Mouse (Mus musculus) liver, embryonic 14.5 days (tissue): ENCODE results near the gene Ascl2. TPM values are rescaled to one million over a fixed set of nuclear protein-coding genes. Genes with fewer than 3 reads are reported as not detected.

Source experiments
- ATAC-seq: fragments of 200-750 bp; cut with Nextera tagmentation; 2 replicates; pipeline ENCODE4 v1.8.0; 2017; ENCODE audit warnings: moderate number of reproducible peaks, mild to moderate bottlenecking, moderate library complexity; ENCODE audit not compliant: insufficient read depth
- DNase-seq, 3 experiments: peaks; one replicate each; pipeline ENCODE4 v3.0.0-alpha.2; 2012 to 2013; ENCODE audit warnings: low read depth in 3 of 3, low spot score in 3 of 3
- H3K27ac ChIP-seq: fragments of 300-500 bp; sonication (generic); 2 replicates; pipeline ENCODE4 v1.5.1; 2014; ENCODE audit warnings: moderate library complexity, mild to moderate bottlenecking, control low read depth, inconsistent platforms
- H3K27me3 ChIP-seq: fragments of 300-500 bp; sonication (generic); 2 replicates; pipeline ENCODE4 v1.6.1; 2014; ENCODE audit warnings: mild to moderate bottlenecking, low read length, moderate library complexity; ENCODE audit not compliant: control insufficient read depth, insufficient read depth
- H3K36me3 ChIP-seq: fragments of 300-500 bp; sonication (generic); replicated peaks from 2 replicates; pipeline ENCODE4 v1.6.1; 2014; ENCODE audit warnings: low read depth; ENCODE audit not compliant: control insufficient read depth, insufficient read depth
- H3K4me1 ChIP-seq, 2 experiments: fragments of 200-500 bp in 1 of 2; fragments of 300-500 bp in 1 of 2; sonication (generic) in 1 of 2; replicated peaks; 2 replicates each; pipeline ENCODE4 v1.6.1; 2012 to 2014; ENCODE audit warnings: antibody characterized with exemption in 1 of 2, inconsistent platforms in 1 of 2, low read length in 1 of 2; ENCODE audit not compliant: control insufficient read depth in 2 of 2, insufficient read depth in 2 of 2
- H3K4me2 ChIP-seq: fragments of 300-500 bp; sonication (generic); 2 replicates; pipeline ENCODE4 v1.6.1; 2014; ENCODE audit warnings: low read depth, mild to moderate bottlenecking, control low read depth, moderate library complexity
- H3K4me3 ChIP-seq, 2 experiments: fragments of 200-500 bp in 1 of 2; fragments of 300-500 bp in 1 of 2; sonication (generic) in 1 of 2; 2 replicates each; pipeline ENCODE4 v1.5.1; 2012 to 2014; ENCODE audit warnings: low read depth in 2 of 2, low read length in 2 of 2, mild to moderate bottlenecking in 2 of 2, control low read depth in 1 of 2, inconsistent platforms in 1 of 2, moderate library complexity in 1 of 2; ENCODE audit not compliant: insufficient read depth in 1 of 2
- H3K9ac ChIP-seq: fragments of 300-500 bp; sonication (generic); replicated peaks from 2 replicates; pipeline ENCODE4 v1.6.1; 2014; ENCODE audit warnings: mild to moderate bottlenecking, control low read depth, moderate library complexity
- H3K9me3 ChIP-seq: fragments of 300-500 bp; sonication (generic); 2 replicates; pipeline ENCODE4 v1.6.1; 2016; ENCODE audit warnings: low read length, mixed read lengths; ENCODE audit not compliant: control insufficient read depth
- CTCF ChIP-seq: IDR thresholded peaks from 2 replicates; pipeline ENCODE4 v1.5.1; 2016; ENCODE audit warnings: antibody characterized with exemption, low read depth, control low read depth
- EP300 ChIP-seq: IDR thresholded peaks from 2 replicates; pipeline ENCODE4 v1.6.1; 2016; ENCODE audit warnings: antibody characterized with exemption, low read depth
- WGBS: fragments of 180-500 bp; shearing (Covaris S2); extraction: QIAGEN DNeasy Blood & Tissue Kit; methylation state at CpG from one replicate; pipeline ENCODE4 v1.1.7; 2014; ENCODE audit not compliant: insufficient replicate concordance; 5-methylcytosine and 5-hydroxymethylcytosine counted together
- polyA plus RNA-seq, 2 experiments: library from polyadenylated mRNA; depleted of rRNA in 1 of 2; stranded (reverse) in 1 of 2; unstranded in 1 of 2; fragments of >200 nt; fragmentation: Nextera tagmentation in 1 of 2; extraction: Ambion mirVana in 1 of 2; gene quantifications; 2 replicates each; pipeline versions ENCODE4 v1.2.1 to v1.2.3; 2012 to 2014

The Ascl2 gene
- polyA plus RNA-seq, 2 experiments, result 0.30 to 0.36 TPM

DNA sequence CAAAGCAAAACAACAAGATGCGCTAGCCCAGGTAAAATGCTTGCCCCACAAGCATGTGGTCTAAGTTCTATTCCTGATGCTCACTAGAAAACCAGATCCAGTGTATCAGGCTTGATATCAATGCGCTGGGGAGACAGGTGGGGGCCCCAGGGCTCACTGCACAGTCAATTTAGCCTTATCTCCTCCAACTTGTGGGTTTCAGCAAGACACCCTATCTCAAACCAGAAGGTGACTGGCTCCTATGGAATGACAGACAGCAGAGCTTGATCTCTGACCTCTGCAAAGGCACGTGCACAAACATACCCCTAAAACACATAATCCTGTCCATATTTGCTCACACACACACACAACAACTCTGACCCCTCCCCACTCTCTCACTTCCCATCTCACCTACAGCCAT lies 18.7 kb upstream of the Ascl2 start:
- Histone ChIP-seq H3K9me3 (no peaks in the 10 kb centered on the region), H3K4me2 (peak overlapping the region; percentile 52), H3K36me3 (no peaks in the 10 kb centered on the region), H3K27ac (no peak overlapping the region), H3K9ac (no peak overlapping the region; the same call in 1 of the 2 replicates), H3K4me1 (peaks cover 11 to 20% of the 10 kb centered on the region in 2 experiments), H3K27me3 (no peaks in the 10 kb centered on the region; the same call in 1 of the 2 replicates), H3K4me3 (no peak overlapping the region)
- ATAC-seq (peak; percentile 88), DNase-seq (peak; percentile 44 to 55 (median 50))
- TF ChIP-seq EP300, result peak; percentile 71
- TF ChIP-seq CTCF, result no peak
- WGBS, result 31% methylated on average over 3 of the region's 3 CpGs

DNA sequence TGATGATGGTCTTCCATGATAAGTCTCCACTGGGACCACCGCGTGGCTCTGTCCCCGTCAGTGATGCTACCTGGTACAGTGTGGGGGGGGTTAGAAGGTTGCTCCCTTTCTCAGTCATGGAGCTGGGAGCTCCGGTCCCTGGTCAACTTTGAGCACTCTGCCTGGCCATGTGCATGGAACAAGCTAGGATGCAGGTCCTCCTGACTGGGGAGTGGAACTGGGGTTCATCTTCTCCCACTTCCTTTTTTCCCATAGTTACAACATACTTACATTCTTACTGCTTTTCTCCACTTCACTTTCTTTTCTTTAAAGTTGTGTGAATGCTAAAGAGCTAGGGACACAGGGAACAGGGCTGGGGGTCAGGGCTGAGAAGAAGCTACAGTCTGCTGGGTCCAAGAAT lies 16.1 kb upstream of the Ascl2 start:
- no peak overlapping the region for H3K4me2 ChIP-seq
- H3K27ac ChIP-seq, result no peak overlapping the region
- no peak overlapping the region for H3K4me3 ChIP-seq
- no peaks in the 10 kb centered on the region; the same call in 1 of the 2 replicates for H3K27me3 ChIP-seq
- WGBS, result 79% methylated on average over 4 of the region's 4 CpGs
- no peaks in the 10 kb centered on the region for H3K36me3 ChIP-seq
- ATAC-seq (no peak), DNase-seq (no peak)
- no peak for TF ChIP-seq EP300
- no peak for TF ChIP-seq CTCF
- H3K9ac ChIP-seq, result no peak overlapping the region
- H3K9me3 ChIP-seq, result no peaks in the 10 kb centered on the region
- peaks cover 11 to 20% of the 10 kb centered on the region in 2 experiments for H3K4me1 ChIP-seq

DNA sequence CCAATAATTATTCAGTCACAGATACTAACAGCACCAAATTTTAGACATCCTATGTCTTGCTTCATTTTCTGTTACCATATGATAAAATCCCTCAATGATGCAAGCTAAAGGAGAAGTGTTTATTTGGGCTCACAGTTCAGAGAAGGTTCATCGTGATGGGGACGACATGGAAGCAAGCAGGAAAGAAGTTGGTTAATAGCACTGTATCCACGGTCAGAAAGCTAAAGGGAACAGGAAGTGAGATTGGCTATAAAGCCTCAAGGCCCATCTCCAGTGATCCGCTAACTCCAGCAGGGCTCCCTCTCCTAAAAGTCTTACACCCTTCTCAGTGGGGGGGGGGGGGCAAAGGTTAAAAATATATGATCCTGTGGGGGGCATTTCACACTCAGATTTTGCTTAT lies 12.8 kb upstream of the Ascl2 start:
- DNase-seq, result no peak
- TF ChIP-seq EP300 (no peak), CTCF (no peak)
- 34% methylated on average over 4 of the region's 4 CpGs for WGBS

DNA sequence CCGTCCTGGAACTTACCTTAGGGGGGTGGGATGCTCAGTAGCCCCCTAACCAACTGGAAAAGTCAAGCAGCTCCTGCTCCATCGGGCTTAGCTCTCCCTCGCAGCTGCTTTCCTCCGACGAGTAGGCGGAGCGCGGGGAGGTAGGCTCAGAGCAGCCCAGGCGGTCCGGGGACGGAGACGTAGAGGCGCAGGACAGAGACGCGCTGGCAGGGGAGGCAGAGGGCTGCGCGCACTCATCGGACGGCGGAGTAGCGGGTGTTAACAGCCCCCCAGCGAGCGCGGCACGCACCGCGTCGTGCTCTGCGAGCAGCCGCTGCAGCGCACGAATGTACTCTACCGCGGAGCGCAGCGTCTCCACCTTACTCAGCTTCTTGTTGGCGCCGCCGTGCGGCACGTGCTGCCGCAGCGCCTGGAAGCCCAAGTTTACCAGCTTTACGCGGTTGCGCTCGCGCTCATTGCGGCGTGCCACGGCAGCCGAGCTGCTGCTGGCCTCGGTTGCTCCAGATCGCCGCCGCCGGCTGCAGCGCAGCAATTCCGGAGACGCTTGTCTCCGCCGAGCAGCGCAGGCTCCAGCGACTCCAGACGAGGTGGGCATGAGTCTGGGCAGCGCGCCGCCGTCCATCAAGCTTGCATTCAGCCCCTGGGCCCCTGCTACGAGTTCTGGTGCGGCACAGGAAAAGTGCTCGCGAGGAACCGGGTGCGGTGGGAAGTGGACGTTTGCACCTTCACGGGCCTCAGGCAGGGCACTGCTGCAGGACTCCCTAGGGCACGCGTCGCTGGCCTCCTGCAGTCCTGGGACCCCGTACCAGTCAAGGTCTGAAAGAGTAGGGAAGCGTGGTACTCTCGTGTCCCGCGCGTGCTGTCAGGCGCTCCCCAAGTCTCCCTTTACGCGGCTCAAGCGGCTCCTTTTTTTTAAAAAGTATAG lies 918 bp downstream of the Ascl2 start:
- H3K9ac ChIP-seq, result no peak overlapping the region
- under 1% methylated on average over 90 of the region's 90 CpGs for WGBS
- H3K36me3 ChIP-seq, result no peaks in the 10 kb centered on the region
- H3K4me2 ChIP-seq, result peak overlapping the region; percentile 58
- H3K27me3 ChIP-seq, result peaks cover 63% of the 10 kb centered on the region
- no peaks in the 10 kb centered on the region for H3K4me1 ChIP-seq
- H3K9me3 ChIP-seq, result no peaks in the 10 kb centered on the region
- peak overlapping the region; percentile 20 to 42 for H3K4me3 ChIP-seq
- DNase-seq (peak in 1 of 3 experiments; percentile 11), ATAC-seq (peak; percentile 30; the same call in 1 of the 2 replicates)
- no peak for TF ChIP-seq CTCF
- TF ChIP-seq EP300, result no peak
- no peak overlapping the region for H3K27ac ChIP-seq

More for the DNA sequence above, 12.8 kb upstream of the Ascl2 start:
- H3K4me2 ChIP-seq, result no peak overlapping the region
- no peak overlapping the region for H3K27ac ChIP-seq
- H3K36me3 ChIP-seq, result no peaks in the 10 kb centered on the region
- no peak overlapping the region for H3K4me3 ChIP-seq
- no peaks in the 10 kb centered on the region; the same call in 1 of the 2 replicates for H3K27me3 ChIP-seq
- no peak for ATAC-seq
- H3K4me1 ChIP-seq, result peaks cover 0 to 1% of the 10 kb centered on the region in 2 experiments; a peak in 2 of 4 replicates
- no peak overlapping the region for H3K9ac ChIP-seq
- no peaks in the 10 kb centered on the region for H3K9me3 ChIP-seq

DNA sequence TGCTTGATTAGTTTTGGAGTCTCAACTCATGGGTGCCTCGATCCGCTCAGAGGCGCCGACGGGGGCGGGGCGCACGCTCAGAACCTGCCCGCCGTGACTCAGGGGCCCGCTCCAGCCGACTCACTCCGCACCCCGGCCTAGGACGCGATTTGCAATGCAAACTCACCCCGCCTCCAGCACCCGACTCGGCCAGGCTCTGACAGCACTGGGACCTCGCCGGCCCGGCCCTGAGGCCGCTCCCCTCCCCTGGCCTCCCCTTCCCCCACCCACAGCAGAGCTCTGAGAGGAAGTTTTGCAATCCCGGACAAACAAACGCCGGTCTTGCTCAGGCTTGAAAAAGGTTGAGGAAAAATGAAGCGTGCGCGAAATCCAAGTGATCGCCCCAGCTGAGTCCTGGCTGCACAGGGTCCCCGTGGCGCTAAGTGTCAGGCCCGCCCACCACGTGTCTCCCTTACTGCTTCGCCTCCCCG lies 1.6 kb downstream of the Ascl2 start:
- DNase-seq, result peak; percentile 20 to 41 (median 23)
- peaks cover 63% of the 10 kb centered on the region for H3K27me3 ChIP-seq
- TF ChIP-seq CTCF, result 0 out of 2 replicates have a peak, but pooled peaks have one; percentile 3
- TF ChIP-seq EP300, result no peak
- 1% methylated on average over 36 of the region's 36 CpGs for WGBS
- H3K4me3 ChIP-seq, result peak overlapping the region; percentile 20 to 42
- H3K9me3 ChIP-seq, result no peaks in the 10 kb centered on the region
- H3K9ac ChIP-seq, result no peak overlapping the region
- no peaks in the 10 kb centered on the region for H3K4me1 ChIP-seq
- no peak overlapping the region for H3K27ac ChIP-seq
- peak overlapping the region; percentile 58 for H3K4me2 ChIP-seq
- H3K36me3 ChIP-seq, result no peaks in the 10 kb centered on the region
- peak; percentile 61 for ATAC-seq
